Mouse (Mus musculus) hindbrain, embryonic 11.5 days (tissue): ENCODE measurements at regions not wholly inside any gene's neighbourhood (a gene's known extent, or its start where the extent isn't known, plus 50 kb on each side); places are given as distances from the start of the nearest gene placed in this dataset.

ENCODE experiments used
- ATAC-seq: fragments of 200-750 bp; cut with Nextera tagmentation; 2 replicates; pipeline ENCODE4 v1.8.0; 2017; ENCODE audit warnings: mild to moderate bottlenecking, moderate TSS enrichment, moderate library complexity; ENCODE audit not compliant: low FRiP score
- DNase-seq: peaks from one replicate; pipeline ENCODE4 v3.0.0-alpha.2; 2015; ENCODE audit warnings: low spot score
- H3K27ac ChIP-seq: fragments of 300-500 bp; sonication (generic); 2 replicates; pipeline ENCODE4 v1.5.1; 2014; ENCODE audit warnings: mild to moderate bottlenecking, low read depth, low read length
- H3K27me3 ChIP-seq: fragments of 300-500 bp; sonication (generic); 2 replicates; pipeline ENCODE4 v1.6.1; 2014; ENCODE audit warnings: mild to moderate bottlenecking, low read length, moderate library complexity, mixed read lengths; ENCODE audit not compliant: control insufficient read depth, insufficient read depth
- H3K36me3 ChIP-seq: fragments of 300-500 bp; sonication (generic); 2 replicates; pipeline ENCODE4 v1.6.1; 2014; ENCODE audit warnings: mild to moderate bottlenecking, low read length, moderate library complexity, mixed read lengths; ENCODE audit not compliant: control insufficient read depth, insufficient read depth
- H3K4me1 ChIP-seq: fragments of 300-500 bp; sonication (generic); replicated peaks from 2 replicates; pipeline ENCODE4 v1.6.1; 2014; ENCODE audit warnings: low read length, mixed read lengths; ENCODE audit not compliant: control insufficient read depth, insufficient read depth
- H3K4me2 ChIP-seq: fragments of 300-500 bp; sonication (generic); replicated peaks from 2 replicates; pipeline ENCODE4 v1.6.1; 2014; ENCODE audit warnings: mild to moderate bottlenecking, low read depth, low read length
- H3K4me3 ChIP-seq: fragments of 300-500 bp; sonication (generic); 2 replicates; pipeline ENCODE4 v1.5.1; 2014; ENCODE audit warnings: low read depth, low read length
- H3K9ac ChIP-seq: fragments of 300-500 bp; sonication (generic); 2 replicates; pipeline ENCODE4 v1.6.1; 2014; ENCODE audit warnings: low read depth, low read length
- H3K9me3 ChIP-seq: fragments of 300-500 bp; sonication (generic); 2 replicates; pipeline ENCODE4 v1.6.1; 2016; ENCODE audit warnings: low read length; ENCODE audit not compliant: control insufficient read depth
- WGBS: fragments of 180-500 bp; shearing (Covaris S2); extraction: QIAGEN DNeasy Blood & Tissue Kit; methylation state at CpG from one replicate; pipeline ENCODE4 v1.1.7; 2014; 5-methylcytosine and 5-hydroxymethylcytosine counted together

GRCm38 (mm10) chr8:51032386-51032785, 2188.6 kb upstream of the Tenm3 start:
- Histone ChIP-seq H3K36me3 (no peaks in the 10 kb centered on the region), H3K4me2 (no peak overlapping the region), H3K27ac (no peak overlapping the region), H3K9ac (no peak overlapping the region), H3K4me1 (no peaks in the 10 kb centered on the region), H3K9me3 (no peaks in the 10 kb centered on the region), H3K27me3 (no peaks in the 10 kb centered on the region), H3K4me3 (no peak overlapping the region)
- DNase-seq = no peak
- 68% methylated on average over 3 of the region's 3 CpGs for WGBS
- no peak for ATAC-seq

- H3K9ac ChIP-seq = no peak overlapping the region
- H3K27me3 ChIP-seq = no peaks in the 10 kb centered on the region
- 87% methylated on average over 3 of the region's 3 CpGs for WGBS
- H3K4me1 ChIP-seq = no peaks in the 10 kb centered on the region
- H3K27ac ChIP-seq = no peak overlapping the region
- ATAC-seq (no peak; the same call in 1 of the 2 replicates), DNase-seq (no peak)
- no peak overlapping the region for H3K4me2 ChIP-seq
- no peaks in the 10 kb centered on the region for H3K9me3 ChIP-seq
- H3K36me3 ChIP-seq = no peaks in the 10 kb centered on the region
- no peak overlapping the region for H3K4me3 ChIP-seq
Observed at GRCm38 (mm10) chr8:51010508-51010907, 2166.8 kb upstream of the Tenm3 start.

GRCm38 (mm10) chr8:50967386-50967785, 2123.6 kb upstream of the Tenm3 start:
- ATAC-seq = no peak
- no peaks in the 10 kb centered on the region for H3K27me3 ChIP-seq
- no peak overlapping the region for H3K4me3 ChIP-seq
- no peak overlapping the region for H3K9ac ChIP-seq
- peak; percentile 43 for DNase-seq
- no peaks in the 10 kb centered on the region for H3K9me3 ChIP-seq
- H3K4me2 ChIP-seq = no peak overlapping the region
- H3K36me3 ChIP-seq = no peaks in the 10 kb centered on the region
- WGBS = 60% methylated on average over 4 of the region's 4 CpGs
- no peak overlapping the region for H3K27ac ChIP-seq
- H3K4me1 ChIP-seq = no peaks in the 10 kb centered on the region

GRCm38 (mm10) chr8:50917540-50917939, 2073.8 kb upstream of the Tenm3 start:
- DNase-seq (peak; percentile 26), ATAC-seq (no peak)
- H3K27me3 ChIP-seq = no peaks in the 10 kb centered on the region
- no peaks in the 10 kb centered on the region for H3K4me1 ChIP-seq
- no peaks in the 10 kb centered on the region for H3K36me3 ChIP-seq
- no peaks in the 10 kb centered on the region for H3K9me3 ChIP-seq
- H3K27ac ChIP-seq = no peak overlapping the region
- no peak overlapping the region for H3K9ac ChIP-seq
- no peak overlapping the region; the same call in 1 of the 2 replicates for H3K4me3 ChIP-seq
- no peak overlapping the region for H3K4me2 ChIP-seq
- WGBS = 21% methylated on average over 5 of the region's 5 CpGs

GRCm38 (mm10) chr8:50916733-50917113, 2073.0 kb upstream of the Tenm3 start:
- H3K4me1 ChIP-seq = no peaks in the 10 kb centered on the region
- peak overlapping the region; percentile 48 for H3K9ac ChIP-seq
- no peaks in the 10 kb centered on the region for H3K36me3 ChIP-seq
- WGBS = 4% methylated on average over 8 of the region's 8 CpGs
- H3K9me3 ChIP-seq = no peaks in the 10 kb centered on the region
- H3K4me2 ChIP-seq = peak overlapping the region; percentile 96
- DNase-seq (no peak), ATAC-seq (peak; percentile 45)
- H3K27me3 ChIP-seq = no peaks in the 10 kb centered on the region
- H3K27ac ChIP-seq = no peak overlapping the region
- H3K4me3 ChIP-seq = peak overlapping the region; percentile 70

GRCm38 (mm10) chr8:50915876-50916732, 2072.4 kb upstream of the Tenm3 start:
- Histone ChIP-seq H3K36me3 (no peaks in the 10 kb centered on the region), H3K4me1 (no peaks in the 10 kb centered on the region), H3K27me3 (no peaks in the 10 kb centered on the region), H3K9ac (peak overlapping the region; percentile 48), H3K27ac (no peak overlapping the region), H3K4me3 (peak overlapping the region; percentile 70), H3K9me3 (no peaks in the 10 kb centered on the region), H3K4me2 (peak overlapping the region; percentile 96)
- ATAC-seq (peak; percentile 88), DNase-seq (peak; percentile 71)
- under 1% methylated on average over 47 of the region's 56 CpGs for WGBS

GRCm38 (mm10) chr8:50915259-50915875, 2071.6 kb upstream of the Tenm3 start:
- H3K4me3 ChIP-seq = peak overlapping the region; percentile 70
- H3K36me3 ChIP-seq = no peaks in the 10 kb centered on the region
- ATAC-seq (peak; percentile 33; the same call in 1 of the 2 replicates), DNase-seq (no peak)
- no peaks in the 10 kb centered on the region for H3K9me3 ChIP-seq
- H3K27me3 ChIP-seq = no peaks in the 10 kb centered on the region
- H3K4me2 ChIP-seq = peak overlapping the region; percentile 96
- peak overlapping the region; percentile 48 for H3K9ac ChIP-seq
- no peaks in the 10 kb centered on the region for H3K4me1 ChIP-seq
- H3K27ac ChIP-seq = no peak overlapping the region
- under 1% methylated on average over 22 of the region's 22 CpGs for WGBS

GRCm38 (mm10) chr8:50914615-50915014, 2070.9 kb upstream of the Tenm3 start:
- peak overlapping the region; percentile 96 for H3K4me2 ChIP-seq
- H3K4me3 ChIP-seq = peak overlapping the region; percentile 70

GRCm38 (mm10) chr8:50878198-50878597, 2034.4 kb upstream of the Tenm3 start:
- ATAC-seq (no peak), DNase-seq (no peak)
- Histone ChIP-seq H3K36me3 (no peaks in the 10 kb centered on the region), H3K4me1 (no peaks in the 10 kb centered on the region), H3K27ac (no peak overlapping the region), H3K27me3 (no peaks in the 10 kb centered on the region), H3K4me3 (no peak overlapping the region), H3K9ac (no peak overlapping the region), H3K9me3 (no peaks in the 10 kb centered on the region), H3K4me2 (no peak overlapping the region)
- 86% methylated on average over 5 of the region's 5 CpGs for WGBS

More at GRCm38 (mm10) chr8:50914615-50915014, 2070.9 kb upstream of the Tenm3 start:
- no peak for ATAC-seq
- no peaks in the 10 kb centered on the region for H3K4me1 ChIP-seq
- no peak overlapping the region for H3K9ac ChIP-seq
- H3K27me3 ChIP-seq = no peaks in the 10 kb centered on the region
- no peak overlapping the region for H3K27ac ChIP-seq
- WGBS = 19% methylated on average over 7 of the region's 7 CpGs
- no peak for DNase-seq
- no peaks in the 10 kb centered on the region for H3K36me3 ChIP-seq
- no peaks in the 10 kb centered on the region for H3K9me3 ChIP-seq
